Mouse (Mus musculus): ENCODE results near the gene Tuba1c. TPM values are rescaled to one million over a fixed set of nuclear protein-coding genes. Genes with fewer than 3 reads are reported as not detected.

Gene Tuba1c
- 133 and 149 TPM in 2 replicates for polyA plus RNA-seq (2014; fragmentation: Nextera tagmentation; extraction: Ambion mirVana)

DNA sequence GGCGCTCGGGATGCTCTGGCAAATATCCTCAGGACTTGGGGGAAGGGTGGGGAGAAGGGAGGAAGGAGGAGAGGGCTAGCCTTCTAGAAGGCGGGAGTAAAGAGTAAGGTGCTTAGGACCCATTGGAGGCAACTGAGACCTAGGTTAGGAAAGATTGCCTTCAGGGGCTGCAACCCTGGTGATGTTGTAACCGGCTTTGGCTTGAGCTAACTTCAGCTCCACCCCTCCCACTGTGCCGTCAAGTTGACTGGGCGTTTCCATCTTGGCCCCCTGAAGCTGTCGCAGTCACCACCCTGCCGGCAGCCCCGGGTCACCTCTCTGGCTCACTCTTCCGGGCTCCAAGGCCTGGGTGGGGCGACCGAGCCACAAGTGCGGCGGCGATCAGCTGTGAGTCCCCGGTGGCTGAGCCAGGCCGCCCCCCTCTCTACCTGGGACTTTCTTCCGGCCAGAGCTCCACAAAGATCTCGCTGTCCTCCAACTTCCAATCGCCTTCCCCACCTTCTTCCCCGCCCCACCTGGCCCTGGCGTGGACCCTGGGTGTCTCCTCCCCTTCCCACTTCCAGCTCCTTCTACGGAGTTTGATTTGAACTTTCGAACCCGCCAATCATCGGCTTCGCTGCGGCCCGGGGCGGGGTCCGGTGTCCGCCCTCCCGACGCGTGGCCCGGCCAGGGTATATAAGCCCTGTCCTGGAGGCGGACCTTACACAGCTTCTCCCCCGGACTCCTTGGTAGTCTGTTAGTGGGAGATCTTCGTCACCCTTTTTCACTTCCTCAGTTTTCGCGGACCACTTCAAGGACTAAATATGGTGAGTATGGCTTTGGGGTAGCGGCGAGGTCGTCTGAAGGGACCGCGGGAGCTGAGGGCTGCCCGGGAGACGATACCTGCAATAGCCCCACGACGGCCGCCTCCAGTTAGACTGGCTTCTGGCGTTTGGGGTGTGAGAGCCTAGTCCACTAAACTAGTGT is at the start of gene Tuba1c:
TSS of gene Tuba1c (plus strand) at position 273 of the 966 bp plus-strand sequence.
- Histone ChIP-seq H3K36me3 (ENCODE audit: control insufficient read depth, insufficient read depth, low read length) (peaks cover 5% of the 10 kb centered on the region), H3K9ac (ENCODE audit: low read depth, low read length) (peak within 1 kb of the TSS; percentile 74), H3K27ac (replicated peaks; ENCODE audit: low read depth, low read length) (peak within 1 kb of the TSS; percentile 73), H3K4me1 (ENCODE audit: control insufficient read depth, insufficient read depth, low read length) (peaks cover 25% of the 10 kb centered on the region), H3K4me2 (ENCODE audit: low read depth, low read length) (peak within 1 kb of the TSS; percentile 80), H3K27me3 (replicated peaks; ENCODE audit: control insufficient read depth, insufficient read depth, low read length) (no peaks in the 10 kb centered on the region), H3K4me3 (ENCODE audit: low read depth, low read length) (peak within 1 kb of the TSS; percentile 58), H3K9me3 (ENCODE audit: control insufficient read depth, low read length) (no peaks in the 10 kb centered on the region)
- ATAC-seq (ENCODE audit: low read depth) (peak; percentile 94), DNase-seq (ENCODE audit: low spot score) (peak; percentile 96)
- WGBS = 1% methylated on average over 44 of the region's 52 CpGs

DNA sequence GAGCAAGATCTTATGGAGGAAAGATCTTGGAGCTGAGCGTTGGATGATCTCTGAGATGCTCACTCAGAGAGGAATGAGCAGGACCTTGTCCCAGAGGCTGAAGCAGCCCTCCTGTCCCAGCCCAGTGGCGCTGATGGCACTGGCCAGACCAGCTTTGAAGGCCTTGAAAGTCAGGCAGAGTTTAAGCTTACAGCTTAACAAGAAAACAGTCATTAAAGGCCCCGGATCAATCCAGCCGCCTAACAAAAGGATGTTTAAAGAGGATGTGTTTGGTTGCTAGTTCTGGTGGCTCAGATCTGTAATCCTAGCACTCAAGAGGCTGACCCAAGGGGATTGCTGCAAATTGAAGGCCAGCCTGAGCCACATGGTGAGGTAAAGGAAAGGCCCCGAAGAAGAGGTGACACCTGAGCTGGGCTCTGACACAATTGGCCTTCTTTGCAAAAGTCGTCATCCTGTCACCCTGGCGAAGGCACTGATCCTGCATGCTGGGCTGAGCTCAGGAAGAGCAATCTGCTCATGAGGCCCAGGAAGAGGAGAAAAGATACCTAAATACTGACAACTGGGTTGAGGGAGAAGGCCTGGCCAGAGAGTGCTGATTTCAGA is 49.6 kb upstream of the Tuba1c start:
- Histone ChIP-seq H3K27me3 (replicated peaks; ENCODE audit: control insufficient read depth, insufficient read depth, low read length) (no peaks in the 10 kb centered on the region), H3K9ac (ENCODE audit: low read depth, low read length) (no peak overlapping the region), H3K4me1 (ENCODE audit: control insufficient read depth, insufficient read depth, low read length) (peaks cover 30% of the 10 kb centered on the region), H3K36me3 (ENCODE audit: control insufficient read depth, insufficient read depth, low read length) (no peaks in the 10 kb centered on the region), H3K27ac (replicated peaks; ENCODE audit: low read depth, low read length) (0 out of 2 replicates have a peak overlapping the region, but pooled peaks have one; percentile 3), H3K4me3 (ENCODE audit: low read depth, low read length) (no peak overlapping the region), H3K4me2 (ENCODE audit: low read depth, low read length) (no peak overlapping the region), H3K9me3 (ENCODE audit: control insufficient read depth, low read length) (no peaks in the 10 kb centered on the region)
- 34% methylated on average over 7 of the region's 7 CpGs for WGBS
- DNase-seq (ENCODE audit: low spot score) = no peak
- no peak for ATAC-seq (ENCODE audit: low read depth)

- Histone ChIP-seq H3K4me2 (ENCODE audit: low read depth, low read length) (no peak overlapping the region), H3K4me1 (ENCODE audit: control insufficient read depth, insufficient read depth, low read length) (peaks cover 33% of the 10 kb centered on the region), H3K27me3 (replicated peaks; ENCODE audit: control insufficient read depth, insufficient read depth, low read length) (no peaks in the 10 kb centered on the region), H3K9me3 (ENCODE audit: control insufficient read depth, low read length) (no peaks in the 10 kb centered on the region), H3K36me3 (ENCODE audit: control insufficient read depth, insufficient read depth, low read length) (no peaks in the 10 kb centered on the region), H3K27ac (replicated peaks; ENCODE audit: low read depth, low read length) (no peak overlapping the region), H3K4me3 (ENCODE audit: low read depth, low read length) (no peak overlapping the region), H3K9ac (ENCODE audit: low read depth, low read length) (no peak overlapping the region)
- ATAC-seq (ENCODE audit: low read depth) (no peak), DNase-seq (ENCODE audit: low spot score) (no peak)
- WGBS = 85% methylated on average over 6 of the region's 6 CpGs
Measured at GRCm38 (mm10) chr15:98982100-98982499, 47.6 kb upstream of the Tuba1c start.

GRCm38 (mm10) chr15:98983431-98984081 is 46.1 kb upstream of the Tuba1c start:
- H3K9me3 ChIP-seq (ENCODE audit: control insufficient read depth, low read length) = no peaks in the 10 kb centered on the region
- H3K4me3 ChIP-seq (ENCODE audit: low read depth, low read length) = no peak overlapping the region; the same call in 1 of the 2 replicates
- peaks cover 29% of the 10 kb centered on the region for H3K4me1 ChIP-seq (ENCODE audit: control insufficient read depth, insufficient read depth, low read length)
- peak overlapping the region; percentile 46 for H3K27ac ChIP-seq (replicated peaks; ENCODE audit: low read depth, low read length)
- H3K36me3 ChIP-seq (ENCODE audit: control insufficient read depth, insufficient read depth, low read length) = no peaks in the 10 kb centered on the region
- 48% methylated on average over 16 of the region's 16 CpGs for WGBS
- ATAC-seq (ENCODE audit: low read depth) = peak; percentile 54; the same call in 1 of the 2 replicates
- H3K27me3 ChIP-seq (replicated peaks; ENCODE audit: control insufficient read depth, insufficient read depth, low read length) = no peaks in the 10 kb centered on the region
- no peak overlapping the region for H3K9ac ChIP-seq (ENCODE audit: low read depth, low read length)
- peak; percentile 69 for DNase-seq (ENCODE audit: low spot score)
- H3K4me2 ChIP-seq (ENCODE audit: low read depth, low read length) = no peak overlapping the region; the same call in 1 of the 2 replicates

- peak overlapping the region; percentile 69; the same call in 1 of the 2 replicates for H3K9ac ChIP-seq (ENCODE audit: low read depth, low read length)
- no peaks in the 10 kb centered on the region for H3K9me3 ChIP-seq (ENCODE audit: control insufficient read depth, low read length)
- ATAC-seq (ENCODE audit: low read depth) = no peak
- H3K27ac ChIP-seq (replicated peaks; ENCODE audit: low read depth, low read length) = peak overlapping the region; percentile 88
- peaks cover 27% of the 10 kb centered on the region for H3K4me1 ChIP-seq (ENCODE audit: control insufficient read depth, insufficient read depth, low read length)
- H3K4me2 ChIP-seq (ENCODE audit: low read depth, low read length) = peak overlapping the region; percentile 61
- 62% methylated on average over 6 of the region's 6 CpGs for WGBS
- no peak for DNase-seq (ENCODE audit: low spot score)
- H3K27me3 ChIP-seq (replicated peaks; ENCODE audit: control insufficient read depth, insufficient read depth, low read length) = no peaks in the 10 kb centered on the region
- peak overlapping the region; percentile 5 for H3K4me3 ChIP-seq (ENCODE audit: low read depth, low read length)
- H3K36me3 ChIP-seq (ENCODE audit: control insufficient read depth, insufficient read depth, low read length) = no peaks in the 10 kb centered on the region
Measured at GRCm38 (mm10) chr15:98984681-98985080, 45.0 kb upstream of the Tuba1c start.

GRCm38 (mm10) chr15:98985240-98985981 is 44.3 kb upstream of the Tuba1c start:
- Histone ChIP-seq H3K9me3 (ENCODE audit: control insufficient read depth, low read length) (no peaks in the 10 kb centered on the region), H3K9ac (ENCODE audit: low read depth, low read length) (peak overlapping the region; percentile 69), H3K4me3 (ENCODE audit: low read depth, low read length) (peak overlapping the region; percentile 45), H3K27me3 (replicated peaks; ENCODE audit: control insufficient read depth, insufficient read depth, low read length) (no peaks in the 10 kb centered on the region), H3K27ac (replicated peaks; ENCODE audit: low read depth, low read length) (peak overlapping the region; percentile 88), H3K4me2 (ENCODE audit: low read depth, low read length) (peak overlapping the region; percentile 61), H3K4me1 (ENCODE audit: control insufficient read depth, insufficient read depth, low read length) (peaks cover 32% of the 10 kb centered on the region), H3K36me3 (ENCODE audit: control insufficient read depth, insufficient read depth, low read length) (no peaks in the 10 kb centered on the region)
- DNase-seq (ENCODE audit: low spot score) (peak; percentile 91), ATAC-seq (ENCODE audit: low read depth) (peak; percentile 77)
- 3% methylated on average over 29 of the region's 29 CpGs for WGBS

DNA sequence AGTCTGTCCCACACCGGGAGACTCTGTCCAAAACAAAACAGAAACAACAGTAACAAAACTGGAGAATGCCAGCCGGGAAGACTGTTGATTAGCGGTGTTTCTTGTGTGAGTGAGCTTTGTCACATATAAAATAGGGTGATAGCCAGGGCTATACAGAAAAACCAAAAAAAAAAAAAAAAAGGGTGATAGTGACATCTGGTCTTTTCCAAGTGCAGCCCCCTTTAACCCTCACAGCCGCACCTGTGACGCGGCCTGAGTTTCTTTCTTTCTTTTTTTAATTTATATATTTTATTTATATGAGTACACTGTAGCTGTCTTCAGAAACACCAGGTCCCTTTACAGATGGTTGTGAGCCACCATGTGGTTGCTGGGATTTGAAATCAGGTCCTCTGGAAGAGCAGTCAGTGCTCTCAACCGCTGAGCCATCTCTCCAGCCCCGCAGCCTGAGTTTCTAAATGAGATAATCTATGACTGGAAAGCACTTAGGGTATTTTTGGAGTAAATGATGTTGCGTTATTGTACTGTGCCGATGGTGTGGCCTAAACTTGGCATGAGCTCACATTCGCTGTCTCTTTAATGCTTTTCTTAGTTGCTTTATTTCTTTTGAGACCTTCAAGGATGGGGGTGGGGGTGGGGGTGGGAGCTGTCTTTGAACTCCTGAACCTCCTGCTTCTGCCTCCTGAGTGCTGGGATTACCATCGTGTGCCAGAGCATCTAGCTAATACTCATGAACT is 43.5 kb upstream of the Tuba1c start:
- DNase-seq (ENCODE audit: low spot score) = no peak
- ATAC-seq (ENCODE audit: low read depth) = no peak
- Histone ChIP-seq H3K36me3 (ENCODE audit: control insufficient read depth, insufficient read depth, low read length) (no peaks in the 10 kb centered on the region), H3K9me3 (ENCODE audit: control insufficient read depth, low read length) (no peaks in the 10 kb centered on the region), H3K27ac (replicated peaks; ENCODE audit: low read depth, low read length) (peak overlapping the region; percentile 88), H3K4me2 (ENCODE audit: low read depth, low read length) (peak overlapping the region; percentile 61), H3K9ac (ENCODE audit: low read depth, low read length) (peak overlapping the region; percentile 69), H3K4me3 (ENCODE audit: low read depth, low read length) (peak overlapping the region; percentile 45), H3K4me1 (ENCODE audit: control insufficient read depth, insufficient read depth, low read length) (peaks cover 39% of the 10 kb centered on the region), H3K27me3 (replicated peaks; ENCODE audit: control insufficient read depth, insufficient read depth, low read length) (no peaks in the 10 kb centered on the region)
- WGBS = 35% methylated on average over 12 of the region's 12 CpGs
